Mouse (Mus musculus): Measurements from ENCODE around the gene Acly. TPM values are rescaled to one million over a fixed set of nuclear protein-coding genes. Genes with fewer than 3 reads are reported as not detected.

Acly gene
- polyA plus RNA-seq, 1 experiment, result 62.3 TPM

GRCm38 (mm10) chr11:100567815-100568245, 40.0 kb upstream of the Acly start:
- Histone ChIP-seq H3K27ac (ENCODE audit: insufficient read depth, low read depth, low read length) (no peak overlapping the region), H3K4me3 (ENCODE audit: insufficient read depth, low read length) (no peak overlapping the region), H3K4me1 (ENCODE audit: control insufficient read depth, insufficient read depth, low read length) (peaks cover 6% of the 10 kb centered on the region)
- TF ChIP-seq CTCF (IDR thresholded peaks at IDR 0.05; ENCODE audit: low read depth, low read length) (no peak), POLR2A (IDR thresholded peaks at IDR 0.05; ENCODE audit: borderline replicate concordance, low read depth, low read length) (no peak)

- Histone ChIP-seq H3K4me3 (ENCODE audit: insufficient read depth, low read length) (no peak overlapping the region), H3K27ac (ENCODE audit: insufficient read depth, low read depth, low read length) (no peak overlapping the region), H3K4me1 (ENCODE audit: control insufficient read depth, insufficient read depth, low read length) (peaks cover 6% of the 10 kb centered on the region)
- no peak for TF ChIP-seq POLR2A (IDR thresholded peaks at IDR 0.05; ENCODE audit: borderline replicate concordance, low read depth, low read length)
- TF ChIP-seq CTCF (IDR thresholded peaks at IDR 0.05; ENCODE audit: low read depth, low read length), result no peak
Measured at GRCm38 (mm10) chr11:100567229-100567628, 39.4 kb upstream of the Acly start.

GRCm38 (mm10) chr11:100564703-100565102, 36.9 kb upstream of the Acly start:
- no peak overlapping the region for H3K4me3 ChIP-seq (ENCODE audit: insufficient read depth, low read length)
- no peaks in the 10 kb centered on the region for H3K4me1 ChIP-seq (ENCODE audit: control insufficient read depth, insufficient read depth, low read length)
- no peak overlapping the region for H3K27ac ChIP-seq (ENCODE audit: insufficient read depth, low read depth, low read length)
- TF ChIP-seq CTCF (IDR thresholded peaks at IDR 0.05; ENCODE audit: low read depth, low read length), result no peak
- TF ChIP-seq POLR2A (IDR thresholded peaks at IDR 0.05; ENCODE audit: borderline replicate concordance, low read depth, low read length), result no peak

GRCm38 (mm10) chr11:100564297-100564696, 36.5 kb upstream of the Acly start:
- H3K4me1 ChIP-seq (ENCODE audit: control insufficient read depth, insufficient read depth, low read length), result no peaks in the 10 kb centered on the region
- no peak for TF ChIP-seq CTCF (IDR thresholded peaks at IDR 0.05; ENCODE audit: low read depth, low read length)
- TF ChIP-seq POLR2A (IDR thresholded peaks at IDR 0.05; ENCODE audit: borderline replicate concordance, low read depth, low read length), result no peak
- H3K4me3 ChIP-seq (ENCODE audit: insufficient read depth, low read length), result no peak overlapping the region
- H3K27ac ChIP-seq (ENCODE audit: insufficient read depth, low read depth, low read length), result no peak overlapping the region

GRCm38 (mm10) chr11:100561748-100562147, 33.9 kb upstream of the Acly start:
- no peak for TF ChIP-seq CTCF (IDR thresholded peaks at IDR 0.05; ENCODE audit: low read depth, low read length)
- no peak for TF ChIP-seq POLR2A (IDR thresholded peaks at IDR 0.05; ENCODE audit: borderline replicate concordance, low read depth, low read length)

GRCm38 (mm10) chr11:100559476-100559875, 31.7 kb upstream of the Acly start:
- TF ChIP-seq CTCF (IDR thresholded peaks at IDR 0.05; ENCODE audit: low read depth, low read length) (no peak), POLR2A (IDR thresholded peaks at IDR 0.05; ENCODE audit: borderline replicate concordance, low read depth, low read length) (no peak)
- Histone ChIP-seq H3K4me3 (ENCODE audit: insufficient read depth, low read length) (no peak overlapping the region), H3K4me1 (ENCODE audit: control insufficient read depth, insufficient read depth, low read length) (peaks cover 2% of the 10 kb centered on the region)

More at GRCm38 (mm10) chr11:100561748-100562147, 33.9 kb upstream of the Acly start:
- Histone ChIP-seq H3K4me1 (ENCODE audit: control insufficient read depth, insufficient read depth, low read length) (peaks cover 2% of the 10 kb centered on the region), H3K27ac (ENCODE audit: insufficient read depth, low read depth, low read length) (no peak overlapping the region), H3K4me3 (ENCODE audit: insufficient read depth, low read length) (no peak overlapping the region)

GRCm38 (mm10) chr11:100557563-100557962, 29.8 kb upstream of the Acly start:
- no peak overlapping the region for H3K4me3 ChIP-seq (ENCODE audit: insufficient read depth, low read length)
- H3K27ac ChIP-seq (ENCODE audit: insufficient read depth, low read depth, low read length), result no peak overlapping the region
- H3K4me1 ChIP-seq (ENCODE audit: control insufficient read depth, insufficient read depth, low read length), result peaks cover 2% of the 10 kb centered on the region
- no peak for TF ChIP-seq POLR2A (IDR thresholded peaks at IDR 0.05; ENCODE audit: borderline replicate concordance, low read depth, low read length)
- TF ChIP-seq CTCF (IDR thresholded peaks at IDR 0.05; ENCODE audit: low read depth, low read length), result no peak

More at GRCm38 (mm10) chr11:100559476-100559875, 31.7 kb upstream of the Acly start:
- no peak overlapping the region for H3K27ac ChIP-seq (ENCODE audit: insufficient read depth, low read depth, low read length)

GRCm38 (mm10) chr11:100555583-100555982, 27.8 kb upstream of the Acly start:
- TF ChIP-seq CTCF (IDR thresholded peaks at IDR 0.05; ENCODE audit: low read depth, low read length) (no peak), POLR2A (IDR thresholded peaks at IDR 0.05; ENCODE audit: borderline replicate concordance, low read depth, low read length) (no peak)
- H3K4me1 ChIP-seq (ENCODE audit: control insufficient read depth, insufficient read depth, low read length), result peaks cover 2% of the 10 kb centered on the region
- no peak overlapping the region for H3K27ac ChIP-seq (ENCODE audit: insufficient read depth, low read depth, low read length)
- H3K4me3 ChIP-seq (ENCODE audit: insufficient read depth, low read length), result no peak overlapping the region

- Histone ChIP-seq H3K4me3 (ENCODE audit: insufficient read depth, low read length) (no peak overlapping the region), H3K27ac (ENCODE audit: insufficient read depth, low read depth, low read length) (no peak overlapping the region), H3K4me1 (ENCODE audit: control insufficient read depth, insufficient read depth, low read length) (peaks cover 14% of the 10 kb centered on the region)
- TF ChIP-seq CTCF (IDR thresholded peaks at IDR 0.05; ENCODE audit: low read depth, low read length) (no peak), POLR2A (IDR thresholded peaks at IDR 0.05; ENCODE audit: borderline replicate concordance, low read depth, low read length) (no peak)
Measured at GRCm38 (mm10) chr11:100552842-100553241, 25.0 kb upstream of the Acly start.

- H3K4me1 ChIP-seq (ENCODE audit: control insufficient read depth, insufficient read depth, low read length), result peaks cover 31% of the 10 kb centered on the region
- H3K27ac ChIP-seq (ENCODE audit: insufficient read depth, low read depth, low read length), result no peak overlapping the region
- no peak for TF ChIP-seq POLR2A (IDR thresholded peaks at IDR 0.05; ENCODE audit: borderline replicate concordance, low read depth, low read length)
- no peak for TF ChIP-seq CTCF (IDR thresholded peaks at IDR 0.05; ENCODE audit: low read depth, low read length)
- no peak overlapping the region for H3K4me3 ChIP-seq (ENCODE audit: insufficient read depth, low read length)
Measured at GRCm38 (mm10) chr11:100550101-100550500, 22.3 kb upstream of the Acly start.

- H3K4me3 ChIP-seq (ENCODE audit: insufficient read depth, low read length), result no peak overlapping the region
- TF ChIP-seq POLR2A (IDR thresholded peaks at IDR 0.05; ENCODE audit: borderline replicate concordance, low read depth, low read length) (no peak), CTCF (IDR thresholded peaks at IDR 0.05; ENCODE audit: low read depth, low read length) (no peak)
- H3K27ac ChIP-seq (ENCODE audit: insufficient read depth, low read depth, low read length), result no peak overlapping the region
- H3K4me1 ChIP-seq (ENCODE audit: control insufficient read depth, insufficient read depth, low read length), result peaks cover 37% of the 10 kb centered on the region
Measured at GRCm38 (mm10) chr11:100549466-100549865, 21.7 kb upstream of the Acly start.
